Mouse (Mus musculus) gastrocnemius, postnatal 14 days (tissue): ENCODE results near the gene Zfp708. TPM values are rescaled to one million over a fixed set of nuclear protein-coding genes. Genes with fewer than 3 reads are reported as not detected.
A peak's percentile ranks its signal among the peaks of the same experiment; 100 is the strongest.
"Not testable (repeated sequence)": the region's sequence is repeated elsewhere in the genome, so short reads cannot be mapped to it uniquely, and the experiment has no call there.

Experiments used
- DNase-seq: peaks from one replicate; pipeline ENCODE4 v3.0.0; 2021; ENCODE audit warnings: mixed read lengths
- intact Hi-C: fragments of 180-260 bp; cut with DNase I; formaldehyde crosslinking; loops from one replicate; pipeline ENCODE4 v1.15.1; 2025; ENCODE audit warnings: low total_unique reads
- long read RNA-seq, 2 experiments: library from polyadenylated mRNA; stranded (forward); transcript quantifications; one replicate each; pipeline ENCODE4 v2.0.0; 2021
- total RNA-seq, 2 experiments: library from RNA; stranded (reverse); gene quantifications; 2 replicates each; pipeline ENCODE4 v1.2.3; 2021

The Zfp708 gene
- total RNA-seq = under 1 TPM; 0.90 to 0.95 TPM
- long read RNA-seq, experiment 1, partial matches to known transcripts = 0 of 1 reads
- long read RNA-seq, experiment 1, other reads (novel, unspliced or antisense) = 0 of 1 reads
- long read RNA-seq, experiment 2, partial matches to known transcripts = 0 of 2 reads
- long read RNA-seq, experiment 2, other reads (novel, unspliced or antisense) = 1 of 2 reads

DNA sequence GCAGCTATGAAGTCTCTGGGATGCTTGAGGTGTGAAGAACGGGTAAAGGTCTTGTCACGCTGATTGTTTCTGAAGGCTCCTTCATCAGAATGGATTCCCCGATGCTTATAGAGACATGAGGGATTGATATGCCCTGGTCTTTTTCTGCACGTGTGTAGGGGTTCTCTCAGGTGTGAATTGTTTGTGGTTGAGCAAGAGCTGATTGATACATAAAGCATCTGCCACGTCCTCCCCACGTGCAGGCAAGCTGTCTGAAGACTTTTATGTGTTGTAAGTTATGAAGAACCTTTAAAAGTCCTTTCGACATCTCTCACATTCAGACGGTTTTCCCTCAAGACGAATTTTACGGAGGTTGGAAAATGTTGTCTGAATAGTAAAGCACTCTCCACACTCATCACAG is at the start of gene Zfp708:
TSS of gene Zfp708 (minus strand) at position 101 of the 400 bp plus-strand sequence.
- intact Hi-C loops = no loop called here

DNA sequence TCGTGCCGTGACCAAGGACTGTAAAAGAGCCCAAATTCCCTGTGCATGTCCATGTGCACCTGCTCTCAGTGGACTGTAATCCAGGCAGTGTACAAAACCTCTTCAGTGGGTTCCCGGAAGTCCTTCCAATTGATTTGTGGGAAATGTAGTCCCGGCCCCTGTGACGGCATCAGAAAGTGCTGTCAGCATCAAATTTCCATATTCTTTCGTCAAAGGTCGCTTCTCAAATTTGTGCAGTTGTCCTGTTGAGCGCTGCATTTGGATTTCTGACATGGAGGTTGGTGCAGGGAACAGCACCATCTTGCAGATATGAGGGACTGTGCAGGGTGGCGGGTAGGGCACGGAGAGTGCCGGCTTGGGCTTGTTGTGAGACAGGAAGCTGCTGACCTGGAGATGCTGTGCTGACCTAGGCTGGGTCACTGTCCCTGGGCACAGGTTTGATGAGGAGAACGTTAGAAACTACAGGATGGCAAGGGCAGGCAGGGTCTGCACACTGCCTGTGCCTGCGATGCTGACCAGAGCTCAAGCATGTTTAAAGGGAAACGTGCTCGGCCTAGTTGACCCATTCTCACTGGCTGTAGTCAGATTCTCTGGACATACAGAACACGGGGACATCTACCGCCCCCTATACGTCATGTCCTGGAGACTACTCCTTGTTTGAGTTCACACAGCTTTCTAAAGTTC is 30.4 kb upstream of the Zfp708 start:
- intact Hi-C loops = no loop called here
- peak; percentile 69 for DNase-seq

More for the DNA sequence above, at the start of gene Zfp708:
- DNase-seq = no peak

DNA sequence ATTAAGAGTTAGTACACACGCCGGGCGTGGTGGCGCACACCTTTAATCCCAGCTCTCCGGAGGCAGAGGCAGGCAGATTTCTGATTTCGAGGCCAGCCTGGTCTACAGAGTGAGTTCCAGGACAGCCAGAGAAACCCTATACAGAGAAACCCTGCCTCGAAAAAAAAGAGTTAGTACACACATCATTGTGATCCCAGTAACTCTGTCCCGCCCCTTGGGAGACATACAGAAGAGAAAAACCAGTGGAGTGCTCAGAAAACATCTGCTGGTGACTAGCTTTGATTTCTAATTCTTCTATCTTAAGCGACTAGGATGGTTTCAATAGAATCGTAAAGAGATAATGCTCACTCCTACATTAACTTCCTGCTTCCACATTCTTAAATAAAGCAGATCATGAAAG is 29.7 kb upstream of the Zfp708 start:
- DNase-seq, intact Hi-C loops: not testable (repeated sequence)

DNA sequence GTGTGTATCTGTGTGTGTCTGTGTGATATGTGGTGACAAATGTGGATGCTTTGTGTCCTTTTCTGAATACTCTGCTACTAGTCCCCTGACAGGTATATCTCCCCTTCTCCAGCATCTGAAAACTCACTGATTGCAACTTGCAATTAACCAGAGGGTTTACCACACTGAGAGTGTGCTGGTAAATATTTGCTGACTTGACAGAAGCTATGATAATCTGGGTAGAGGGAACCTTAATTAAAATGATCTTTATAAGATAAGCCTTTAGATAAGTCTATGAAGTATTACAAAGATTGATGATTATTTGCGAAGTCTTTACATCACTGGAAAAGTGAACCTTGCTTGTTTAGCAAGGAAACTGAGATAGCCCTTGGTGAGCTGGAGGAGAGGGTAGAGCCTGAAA is 26.7 kb upstream of the Zfp708 start:
- no peak for DNase-seq
- intact Hi-C loops = no loop called here

DNA sequence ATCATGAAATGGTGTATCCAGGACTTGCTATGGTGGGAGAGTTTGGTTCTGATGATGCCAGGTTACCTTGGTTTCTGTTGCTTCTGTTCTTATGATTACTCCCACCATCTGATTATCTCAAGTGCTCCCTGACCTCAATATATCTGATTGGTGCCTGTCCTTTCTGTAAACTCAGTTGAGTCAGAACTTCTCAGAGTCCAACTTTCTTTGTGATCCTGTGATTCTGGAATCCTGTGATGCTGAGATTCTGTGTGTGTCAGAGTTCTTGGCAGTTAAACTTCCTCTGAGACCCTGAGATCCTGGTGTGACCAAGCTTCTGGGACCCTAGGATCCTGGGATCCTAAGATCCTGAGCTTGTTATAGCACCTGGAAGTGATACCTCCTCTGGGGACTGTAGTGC is 23.6 kb upstream of the Zfp708 start, which contains the start of gene Zfp759:
TSS of gene Zfp759 (plus strand) at position 301 of the 400 bp plus-strand sequence.
- intact Hi-C loops = not testable (repeated sequence)

DNA sequence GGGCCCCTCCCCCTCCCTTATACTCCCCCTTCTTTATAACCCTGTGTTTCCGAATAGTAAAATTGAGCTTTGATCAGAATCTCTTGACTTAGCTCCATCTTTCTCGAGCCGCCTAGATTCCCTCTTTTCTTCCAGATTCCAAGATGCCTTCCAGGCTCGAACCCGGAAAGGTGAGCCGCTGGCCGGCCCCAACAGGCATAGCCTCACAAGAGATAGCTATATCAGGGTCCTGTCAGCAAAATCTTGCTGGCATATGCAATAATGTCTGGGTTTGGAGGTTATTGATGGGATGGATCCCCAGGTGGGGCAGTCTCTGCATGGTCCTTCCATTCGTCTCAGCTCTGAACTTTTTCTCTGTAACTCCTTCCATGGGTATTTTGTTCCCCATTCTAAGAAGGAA is 18.4 kb upstream of the Zfp708 start, which contains the start of gene Rslcan18:
TSS of gene Rslcan18 (minus strand) at position 101 of the 400 bp plus-strand sequence.
- DNase-seq, intact Hi-C loops: not testable (repeated sequence)

More for the DNA sequence above, 23.6 kb upstream of the Zfp708 start, which contains the start of gene Zfp759:
- DNase-seq = not testable (repeated sequence)

DNA sequence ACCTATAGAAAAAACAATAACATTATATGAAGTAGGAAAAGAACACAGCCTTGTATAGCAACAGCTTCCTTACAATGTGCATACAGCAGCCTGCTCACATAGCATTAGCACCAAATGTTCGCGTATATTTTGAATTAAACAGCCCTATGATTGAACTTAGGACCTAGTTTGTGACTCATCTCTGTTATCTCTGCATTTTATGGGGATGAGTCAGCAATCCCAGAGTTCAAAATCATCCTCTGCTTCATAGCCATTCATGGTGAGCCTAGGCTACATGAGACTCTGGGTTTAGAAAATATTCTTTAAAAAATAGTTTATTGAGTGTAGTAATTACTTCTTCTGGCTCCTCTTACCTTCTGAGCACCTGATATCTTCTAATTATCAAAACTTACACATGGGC is 15.5 kb upstream of the Zfp708 start:
- intact Hi-C loops = no loop called here
- DNase-seq = no peak

DNA sequence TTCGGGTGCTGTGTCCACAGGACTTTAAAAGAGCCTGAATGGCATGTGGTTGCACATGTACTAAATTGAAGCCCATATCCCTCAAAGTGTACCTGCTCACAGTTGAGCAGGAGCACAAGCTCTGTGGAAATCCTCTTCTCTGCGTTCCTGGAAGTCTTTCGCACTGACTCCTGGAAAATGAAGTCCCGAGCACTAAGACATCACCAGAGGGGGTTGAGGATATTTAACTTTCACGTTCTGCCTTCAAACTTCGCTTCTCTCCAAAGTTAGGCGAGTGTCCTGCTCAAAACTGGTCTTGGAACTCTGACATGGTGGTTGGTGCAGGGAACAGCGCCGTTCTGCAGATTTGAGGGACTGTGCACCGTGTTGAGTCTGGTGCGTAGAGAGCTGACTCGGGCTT is 14.3 kb upstream of the Zfp708 start:
- DNase-seq = no peak
- intact Hi-C loops = no loop called here

DNA sequence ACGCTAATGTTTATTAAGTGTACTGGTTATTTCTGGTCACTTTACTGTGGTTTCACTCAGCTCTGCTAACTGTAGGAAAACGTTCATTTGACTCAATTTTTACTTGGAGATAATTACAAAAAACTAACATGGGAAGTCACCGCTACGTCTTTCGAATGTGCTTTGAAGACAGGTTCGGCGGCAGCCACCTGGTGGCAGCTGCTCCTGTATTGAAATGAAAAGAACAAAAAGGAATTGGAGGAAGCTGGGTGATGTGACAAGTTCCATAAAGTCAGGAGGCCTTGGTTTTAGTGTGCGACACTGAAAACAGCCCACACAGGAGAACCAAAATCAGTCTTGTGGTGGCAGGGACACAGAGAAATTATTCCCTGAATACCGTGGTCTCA is 11.0 kb upstream of the Zfp708 start:
- no peak for DNase-seq
- intact Hi-C loops = no loop called here

DNA sequence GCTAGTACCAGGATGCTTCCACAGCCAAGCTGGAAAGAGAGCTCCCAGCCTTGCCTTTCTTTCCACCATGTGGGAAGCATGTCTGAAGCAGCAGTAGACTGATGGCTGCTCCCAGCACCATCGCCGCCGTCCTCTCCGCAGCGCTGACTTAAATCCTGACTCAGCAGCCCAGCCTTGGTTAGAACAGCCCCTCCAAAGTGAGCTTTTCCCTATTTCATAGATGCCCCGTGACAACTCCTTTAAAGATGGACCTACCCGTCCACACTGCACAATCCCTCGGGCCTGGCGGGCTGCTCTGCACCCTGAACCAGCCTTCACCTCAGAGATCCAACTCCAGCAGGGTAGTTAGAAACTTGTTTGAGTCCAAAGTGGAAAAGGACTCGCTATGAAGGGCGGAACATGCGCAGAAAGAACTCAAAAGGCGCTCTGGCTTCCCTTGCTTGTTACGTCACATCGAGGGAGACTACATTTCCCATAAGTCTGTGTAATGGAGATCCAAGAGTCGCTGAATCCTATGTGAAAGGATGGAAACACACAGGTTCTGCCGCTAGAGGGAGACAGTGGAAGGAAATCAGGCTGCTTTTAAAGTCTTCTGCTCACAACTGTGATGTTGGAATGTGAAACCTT is 10.5 kb upstream of the Zfp708 start, which contains the start of gene Gm28557:
TSS of gene Gm28557 (minus strand) at position 411 of the 627 bp plus-strand sequence.
- DNase-seq = peak; percentile 82
- intact Hi-C loops = no loop called here

DNA sequence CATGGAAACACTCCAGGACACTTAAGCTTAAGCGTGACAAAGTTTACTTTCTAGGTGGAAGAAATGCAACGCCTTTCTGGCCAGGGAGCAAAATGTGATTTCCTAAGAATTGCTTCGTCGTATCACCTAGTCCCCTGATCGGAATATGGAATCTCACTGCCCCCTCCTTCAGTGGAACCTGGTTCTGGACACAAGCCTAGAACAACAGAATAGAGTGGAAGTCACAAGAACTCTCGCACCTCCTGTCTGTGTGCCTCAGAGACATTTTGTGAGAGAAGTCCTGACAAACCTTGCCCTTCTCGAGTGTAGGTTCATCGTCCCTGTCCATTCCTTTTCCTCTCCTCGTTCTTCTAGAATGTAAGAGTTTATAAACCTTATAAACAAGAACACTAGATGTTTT is 9.9 kb upstream of the Zfp708 start:
- DNase-seq = no peak
- intact Hi-C loops = no loop called here

DNA sequence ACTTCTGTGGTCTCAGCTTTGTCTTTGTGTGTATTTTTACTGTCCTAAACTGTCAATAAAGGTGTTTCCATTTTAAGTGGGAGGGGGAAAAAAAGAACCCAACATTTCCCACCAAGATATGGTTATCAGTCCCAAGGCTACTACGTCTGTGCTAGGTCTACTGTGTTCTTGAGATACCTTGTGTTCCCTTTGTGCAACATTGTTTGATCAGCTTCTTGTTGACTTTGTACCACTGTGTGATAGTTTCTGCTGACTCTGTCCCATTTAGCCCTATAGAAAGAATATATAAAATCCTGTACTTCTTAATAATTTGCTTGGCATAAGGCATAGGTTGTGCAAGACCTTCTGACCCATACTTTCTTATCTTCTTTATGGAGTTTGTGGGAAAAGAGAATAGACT is 7.6 kb downstream of the Zfp708 start:
- no peak for DNase-seq
- intact Hi-C loops = no loop called here

DNA sequence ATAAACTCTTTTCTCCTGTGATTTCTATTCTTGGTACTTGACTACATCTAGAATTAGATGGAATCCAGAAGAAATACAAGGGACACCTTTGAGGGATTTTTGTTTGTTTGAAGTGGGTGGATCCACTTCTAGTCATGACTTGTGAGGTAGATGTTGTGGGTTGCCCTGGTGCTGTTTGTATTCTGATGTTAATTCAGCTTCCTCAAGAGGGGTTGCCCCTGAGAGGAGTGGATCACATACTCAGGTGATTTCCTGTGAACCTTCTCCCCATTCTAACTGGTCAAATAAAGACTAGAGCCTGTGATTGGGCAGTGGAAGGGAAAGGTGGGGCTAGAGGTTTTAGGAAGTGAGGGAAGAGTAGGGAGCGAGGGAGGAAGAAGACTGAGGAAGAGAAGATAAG is 15.8 kb downstream of the Zfp708 start:
- no peak for DNase-seq
- intact Hi-C loops = no loop called here

DNA sequence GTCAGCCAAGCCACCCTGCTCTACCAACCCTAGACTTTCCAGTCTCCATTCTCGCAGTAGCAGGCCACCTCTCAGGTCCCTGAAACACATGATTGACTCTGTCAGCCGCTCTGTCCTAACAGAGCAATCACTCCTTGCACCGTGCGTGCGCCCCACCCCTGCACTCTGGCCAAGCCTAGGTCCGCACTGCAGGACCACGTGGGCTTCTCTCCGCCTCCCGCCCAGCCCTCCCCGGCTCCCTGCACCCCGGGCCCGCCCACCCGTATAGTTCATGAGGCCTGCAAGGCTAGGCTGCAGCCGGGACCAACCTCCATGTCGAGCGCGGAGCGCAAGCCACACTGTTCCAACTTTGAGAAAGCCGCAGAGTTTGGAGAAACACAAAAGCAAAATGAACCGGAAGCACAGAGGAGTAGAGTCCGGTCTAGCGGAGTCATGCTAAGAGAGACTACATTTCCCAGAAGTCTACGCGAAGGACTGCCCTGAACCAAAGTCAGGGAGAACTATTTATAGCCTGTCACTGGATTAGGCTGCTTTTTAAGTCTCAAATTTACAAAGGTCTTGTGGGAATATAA is 16.5 kb downstream of the Zfp708 start:
- DNase-seq = peak; percentile 79
- intact Hi-C loops = no loop called here

DNA sequence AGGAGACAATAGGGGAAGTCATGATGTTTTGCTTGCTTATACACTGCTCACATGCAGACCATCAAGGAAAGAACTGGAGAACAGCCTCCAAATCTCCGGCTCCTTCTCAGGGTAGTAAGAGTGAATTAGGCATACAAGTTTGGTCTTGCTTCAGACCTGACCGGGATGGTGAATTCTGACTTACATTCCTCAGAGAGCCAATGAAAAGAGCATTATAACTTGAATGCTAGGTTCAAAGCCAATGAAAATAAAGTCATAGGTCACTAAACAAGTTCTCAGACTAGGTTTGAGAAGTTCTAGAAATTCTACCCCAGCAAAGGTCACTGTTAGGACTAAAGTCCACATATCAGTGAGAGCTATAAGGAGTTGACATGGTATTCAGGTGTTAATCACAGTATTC is 20.5 kb downstream of the Zfp708 start:
- DNase-seq = no peak
- intact Hi-C loops = no loop called here

DNA sequence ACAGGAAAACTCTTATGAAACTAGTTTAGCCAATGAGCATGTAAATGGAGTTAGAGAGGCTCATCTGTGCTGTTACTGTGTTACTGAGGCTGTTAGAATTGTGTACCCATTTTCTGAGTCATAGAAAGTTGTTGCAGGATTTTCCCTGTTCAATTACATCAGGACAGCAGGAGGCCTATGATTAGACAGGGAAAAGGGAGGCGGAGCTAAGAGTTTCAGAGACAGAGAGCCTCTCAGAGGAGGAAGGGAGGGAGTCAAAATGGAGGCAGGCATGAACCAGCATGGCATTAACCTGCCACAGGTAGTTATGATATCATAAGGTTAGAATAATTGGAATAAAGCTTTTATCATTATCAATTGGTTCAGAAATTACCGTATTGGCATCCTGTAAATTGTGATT is 25.0 kb downstream of the Zfp708 start:
- intact Hi-C loops = no loop called here
- DNase-seq = no peak

DNA sequence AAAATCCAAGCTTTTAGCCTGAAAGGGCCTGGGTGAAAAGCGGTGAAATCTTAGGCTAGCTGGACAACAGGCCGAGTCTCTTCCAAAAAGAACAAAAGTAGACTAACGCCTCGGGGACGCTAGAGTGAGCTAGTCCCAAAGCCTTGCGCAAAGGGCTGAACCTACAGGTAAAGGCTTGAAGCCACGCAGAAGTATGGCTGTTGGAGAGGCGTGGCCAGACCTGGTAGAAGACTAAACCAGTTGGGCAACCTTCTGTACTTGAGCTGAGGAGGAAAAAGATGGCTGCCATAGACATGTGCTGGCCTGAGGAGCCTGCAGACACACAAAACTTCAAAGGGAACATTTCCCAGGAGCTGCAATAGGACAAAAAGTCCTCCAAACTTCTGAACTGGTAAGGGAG is 32.4 kb downstream of the Zfp708 start:
- intact Hi-C loops = no loop called here
- no peak for DNase-seq

DNA sequence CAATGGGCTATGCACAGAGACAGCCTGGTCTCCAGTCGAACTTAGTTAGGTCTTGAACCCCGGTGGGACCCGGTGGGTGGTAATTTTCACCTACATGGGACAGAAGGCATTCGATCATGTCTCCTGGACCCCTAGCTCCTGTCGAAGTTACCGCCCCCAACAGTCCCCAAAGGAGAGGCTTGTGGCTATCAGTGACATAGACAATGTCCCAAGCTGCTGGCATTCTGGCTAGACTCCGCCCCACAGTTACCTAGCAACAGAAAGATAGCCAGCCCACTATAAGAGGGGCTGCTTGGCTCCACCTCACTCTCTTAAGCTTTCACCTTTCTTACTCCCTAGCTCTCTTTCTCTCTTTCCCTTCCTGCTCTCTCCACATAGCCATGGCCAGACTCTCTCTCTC is 35.3 kb downstream of the Zfp708 start:
- intact Hi-C loops = no loop called here
- no peak for DNase-seq

DNA sequence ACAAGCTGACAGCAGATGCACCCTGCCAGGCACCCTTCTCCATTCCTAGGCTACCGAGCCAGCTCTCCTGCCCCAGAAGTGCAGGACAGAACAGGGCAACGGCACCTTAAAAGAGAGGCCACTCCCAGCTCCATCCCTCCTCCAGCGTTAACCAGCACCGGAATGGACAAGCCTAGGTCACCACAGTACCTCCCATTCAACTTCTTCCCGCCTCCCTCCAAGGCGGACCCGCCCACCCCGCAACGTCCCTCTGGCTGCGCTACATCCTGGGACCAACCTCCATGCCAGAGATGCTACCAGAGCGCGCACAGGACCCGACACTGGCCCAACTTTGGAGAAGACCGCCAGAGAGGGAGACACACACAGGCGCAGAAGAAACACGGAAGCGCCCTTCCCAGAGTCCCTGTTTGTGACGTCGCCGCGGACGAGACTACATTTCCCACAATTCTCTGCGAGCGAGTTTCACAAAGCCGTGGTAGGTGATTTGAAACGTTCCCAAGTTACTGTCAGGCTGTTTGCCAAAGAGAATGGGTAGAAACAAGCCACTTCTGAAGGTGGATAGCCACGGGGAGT is 36.9 kb downstream of the Zfp708 start, which contains the start of gene Zfp712:
TSS of gene Zfp712 (minus strand) at position 385 of the 573 bp plus-strand sequence.
- intact Hi-C loops = no loop called here
- peak; percentile 86 for DNase-seq
